Mouse (Mus musculus): Measurements from ENCODE around the gene Drd5. TPM values are rescaled to one million over a fixed set of nuclear protein-coding genes. Genes with fewer than 3 reads are reported as not detected.

Drd5 gene
- total and polyA plus RNA-seq, 3 experiments, result not detected

- H3K9ac ChIP-seq (ENCODE audit: control insufficient read depth, low read depth, low read length, poor library complexity, severe bottlenecking), result no peak overlapping the region
- no peak for TF ChIP-seq NRF1 (IDR thresholded peaks at IDR 0.05; ENCODE audit: insufficient read depth, low read depth, low read length, poor library complexity, severe bottlenecking)
- TF ChIP-seq EP300 (IDR thresholded peaks at IDR 0.05; ENCODE audit: low read depth in 1 of 2, low read length in 2 of 2), result no peak
- no peak for TF ChIP-seq RCOR1 (IDR thresholded peaks at IDR 0.05; ENCODE audit: low read depth, low read length)
- no peak for TF ChIP-seq SMC3 (IDR thresholded peaks at IDR 0.05; ENCODE audit: low read depth, low read length)
- no peak for TF ChIP-seq CHD2 (IDR thresholded peaks at IDR 0.05; ENCODE audit: low read length)
- no peak for TF ChIP-seq CHD1 (IDR thresholded peaks at IDR 0.05; ENCODE audit: low read depth, low read length)
- TF ChIP-seq JUND (IDR thresholded peaks at IDR 0.05; ENCODE audit: low read depth, low read length), result no peak
- TF ChIP-seq SIN3A (IDR thresholded peaks at IDR 0.05; ENCODE audit: low read length), result no peak
- TF ChIP-seq MAX (IDR thresholded peaks at IDR 0.05; ENCODE audit: low read length), result no peak
- TF ChIP-seq ZNF384 (IDR thresholded peaks at IDR 0.05; ENCODE audit: low read depth, low read length), result no peak
- TF ChIP-seq UBTF (IDR thresholded peaks at IDR 0.05; ENCODE audit: borderline replicate concordance, insufficient read depth, low read depth, low read length), result no peak
- TF ChIP-seq MYB (IDR thresholded peaks at IDR 0.05; ENCODE audit: low read depth, low read length), result no peak
- TF ChIP-seq BHLHE40 (IDR thresholded peaks at IDR 0.05; ENCODE audit: borderline replicate concordance, low read depth, low read length), result no peak
- no peak for TF ChIP-seq POLR2A (IDR thresholded peaks at IDR 0.05; ENCODE audit: control insufficient read depth in 1 of 2, insufficient read depth in 1 of 2, low read depth in 1 of 2, low read length in 2 of 2, poor library complexity in 1 of 2)
- H3K27me3 ChIP-seq (ENCODE audit: control insufficient read depth in 1 of 2, insufficient read depth in 2 of 2, low read length in 2 of 2), result no peaks in the 10 kb centered on the region
- no peaks in the 10 kb centered on the region for H3K36me3 ChIP-seq (ENCODE audit: control insufficient read depth in 1 of 2, insufficient read depth in 2 of 2, low read length in 2 of 2)
- DNase-seq (ENCODE audit: low read depth, low spot score), result no peak
- no peak overlapping the region for H3K27ac ChIP-seq (ENCODE audit: control insufficient read depth, low read depth, low read length)
- H3K79me2 ChIP-seq (ENCODE audit: control insufficient read depth, insufficient read depth, low read length, poor library complexity), result no peaks in the 10 kb centered on the region
- no peaks in the 10 kb centered on the region for H3K4me1 ChIP-seq (ENCODE audit: control insufficient read depth in 1 of 2, insufficient read depth in 2 of 2, low read length in 2 of 2)
- H3K9me3 ChIP-seq (replicated peaks; ENCODE audit: insufficient read depth, low read length), result no peaks in the 10 kb centered on the region
- H3K4me3 ChIP-seq (ENCODE audit: control insufficient read depth in 1 of 2, insufficient read depth in 1 of 2, low read depth in 2 of 2, low read length in 2 of 2), result no peak overlapping the region
These were observed 47.7 kb downstream of the Drd5 start for GRCm38 (mm10) chr5:38366650-38367470.

GRCm38 (mm10) chr5:38371308-38371707 lies 52.1 kb downstream of the Drd5 start:
- H3K4me3 ChIP-seq (ENCODE audit: control insufficient read depth in 1 of 2, insufficient read depth in 1 of 2, low read depth in 2 of 2, low read length in 2 of 2), result no peak overlapping the region

More at GRCm38 (mm10) chr5:38371308-38371707, 52.1 kb downstream of the Drd5 start:
- Histone ChIP-seq H3K9ac (ENCODE audit: control insufficient read depth, low read depth, low read length, poor library complexity, severe bottlenecking) (no peak overlapping the region), H3K4me1 (ENCODE audit: control insufficient read depth in 1 of 2, insufficient read depth in 2 of 2, low read length in 2 of 2) (no peaks in the 10 kb centered on the region), H3K27ac (ENCODE audit: control insufficient read depth, low read depth, low read length) (no peak overlapping the region), H3K36me3 (ENCODE audit: control insufficient read depth in 1 of 2, insufficient read depth in 2 of 2, low read length in 2 of 2) (no peaks in the 10 kb centered on the region), H3K9me3 (replicated peaks; ENCODE audit: insufficient read depth, low read length) (no peaks in the 10 kb centered on the region), H3K79me2 (ENCODE audit: control insufficient read depth, insufficient read depth, low read length, poor library complexity) (no peaks in the 10 kb centered on the region), H3K27me3 (ENCODE audit: control insufficient read depth in 1 of 2, insufficient read depth in 2 of 2, low read length in 2 of 2) (no peaks in the 10 kb centered on the region)
- no peak for DNase-seq (ENCODE audit: low read depth, low spot score)
- TF ChIP-seq TCF12 (IDR thresholded peaks at IDR 0.05; ENCODE audit: low read depth, low read length) (no peak), POLR2A (IDR thresholded peaks at IDR 0.05; ENCODE audit: control insufficient read depth in 1 of 2, insufficient read depth in 1 of 2, low read depth in 1 of 2, low read length in 2 of 2, poor library complexity in 1 of 2) (no peak), GATA1 (IDR thresholded peaks at IDR 0.05; ENCODE audit: low read depth, low read length) (no peak), POLR2AphosphoS5 (IDR thresholded peaks at IDR 0.05; ENCODE audit: borderline replicate concordance, low read depth, low read length) (no peak), UBTF (IDR thresholded peaks at IDR 0.05; ENCODE audit: borderline replicate concordance, insufficient read depth, low read depth, low read length) (no peak), SMC3 (IDR thresholded peaks at IDR 0.05; ENCODE audit: low read depth, low read length) (no peak), MYC (IDR thresholded peaks at IDR 0.05; ENCODE audit: low read depth, low read length) (no peak), E2F4 (IDR thresholded peaks at IDR 0.05; ENCODE audit: borderline replicate concordance, low read depth, low read length) (no peak), MYB (IDR thresholded peaks at IDR 0.05; ENCODE audit: low read depth, low read length) (no peak)

Other genes starting within 250 kb of the Drd5 start
- gene Nsg1, start 159.5 kb upstream of the Drd5 start, total RNA-seq (2012; rRNA removed), result 0.07 and 0.12 TPM in 2 replicates
- under 1 TPM in 1 of 2 experiments, not detected in 1; 0.18 TPM for gene Nsg1, start 159.5 kb upstream of the Drd5 start, polyA plus RNA-seq (2012; ENCODE audit: insufficient read depth in 1 of 2, insufficient read length in 2 of 2, low read depth in 1 of 2, low replicate concordance in 2 of 2, missing spikeins in 1 of 2)
- gene Zbtb49, start 98.9 kb upstream of the Drd5 start, total RNA-seq (2012; rRNA removed), result 14.0 and 16.8 TPM in 2 replicates
- 10 to 100 TPM in 1 of 2 experiments, not detected in 1; 17.5 TPM for gene Zbtb49, start 98.9 kb upstream of the Drd5 start, polyA plus RNA-seq (2012; ENCODE audit: insufficient read depth in 1 of 2, insufficient read length in 2 of 2, low read depth in 1 of 2, low replicate concordance in 2 of 2, missing spikeins in 1 of 2)
- 333 and 340 TPM in 2 replicates for gene Lyar, start 98.9 kb upstream of the Drd5 start, total RNA-seq (2012; rRNA removed)
- 100 to 1,000 TPM; 507 to 678 TPM for gene Lyar, start 98.9 kb upstream of the Drd5 start, polyA plus RNA-seq (2012; ENCODE audit: insufficient read depth in 1 of 2, insufficient read length in 2 of 2, low read depth in 1 of 2, low replicate concordance in 2 of 2, missing spikeins in 1 of 2)
- 76.4 and 78.9 TPM in 2 replicates for gene Tmem128, start 59.2 kb upstream of the Drd5 start, total RNA-seq (2012; rRNA removed)
- gene Tmem128, start 59.2 kb upstream of the Drd5 start, polyA plus RNA-seq (2012; ENCODE audit: insufficient read depth in 1 of 2, insufficient read length in 2 of 2, low read depth in 1 of 2, low replicate concordance in 2 of 2, missing spikeins in 1 of 2), result 10 to 100 TPM in 1 of 2 experiments, not detected in 1; 55.9 TPM
- gene Otop1, start 43.4 kb upstream of the Drd5 start, total RNA-seq (2012; rRNA removed), result 0.08 TPM in 1 of 2 replicates, not detected in the other
- not detected for gene Otop1, start 43.4 kb upstream of the Drd5 start, polyA plus RNA-seq (2012; ENCODE audit: insufficient read depth in 1 of 2, insufficient read length in 2 of 2, low read depth in 1 of 2, low replicate concordance in 2 of 2, missing spikeins in 1 of 2)
- gene Slc2a9, start 183.8 kb downstream of the Drd5 start, total RNA-seq (2012; rRNA removed), result 1.1 and 2.3 TPM in 2 replicates
- 1 to 10 TPM in 1 of 2 experiments, not detected in 1; 4.2 TPM for gene Slc2a9, start 183.8 kb downstream of the Drd5 start, polyA plus RNA-seq (2012; ENCODE audit: insufficient read depth in 1 of 2, insufficient read length in 2 of 2, low read depth in 1 of 2, low replicate concordance in 2 of 2, missing spikeins in 1 of 2)
- 174 and 176 TPM in 2 replicates for gene Wdr1, start 243.9 kb downstream of the Drd5 start, total RNA-seq (2012; rRNA removed)
- 100 to 1,000 TPM in 1 of 2 experiments, not detected in 1; 144 TPM for gene Wdr1, start 243.9 kb downstream of the Drd5 start, polyA plus RNA-seq (2012; ENCODE audit: insufficient read depth in 1 of 2, insufficient read length in 2 of 2, low read depth in 1 of 2, low replicate concordance in 2 of 2, missing spikeins in 1 of 2)